Mouse (Mus musculus): ENCODE data around the gene Zfp462. TPM values are rescaled to one million over a fixed set of nuclear protein-coding genes. Genes with fewer than 3 reads are reported as not detected.

The Zfp462 gene
- total and polyA plus RNA-seq, 2 experiments from 2014 or later: 1.1 to 6.6 TPM

DNA sequence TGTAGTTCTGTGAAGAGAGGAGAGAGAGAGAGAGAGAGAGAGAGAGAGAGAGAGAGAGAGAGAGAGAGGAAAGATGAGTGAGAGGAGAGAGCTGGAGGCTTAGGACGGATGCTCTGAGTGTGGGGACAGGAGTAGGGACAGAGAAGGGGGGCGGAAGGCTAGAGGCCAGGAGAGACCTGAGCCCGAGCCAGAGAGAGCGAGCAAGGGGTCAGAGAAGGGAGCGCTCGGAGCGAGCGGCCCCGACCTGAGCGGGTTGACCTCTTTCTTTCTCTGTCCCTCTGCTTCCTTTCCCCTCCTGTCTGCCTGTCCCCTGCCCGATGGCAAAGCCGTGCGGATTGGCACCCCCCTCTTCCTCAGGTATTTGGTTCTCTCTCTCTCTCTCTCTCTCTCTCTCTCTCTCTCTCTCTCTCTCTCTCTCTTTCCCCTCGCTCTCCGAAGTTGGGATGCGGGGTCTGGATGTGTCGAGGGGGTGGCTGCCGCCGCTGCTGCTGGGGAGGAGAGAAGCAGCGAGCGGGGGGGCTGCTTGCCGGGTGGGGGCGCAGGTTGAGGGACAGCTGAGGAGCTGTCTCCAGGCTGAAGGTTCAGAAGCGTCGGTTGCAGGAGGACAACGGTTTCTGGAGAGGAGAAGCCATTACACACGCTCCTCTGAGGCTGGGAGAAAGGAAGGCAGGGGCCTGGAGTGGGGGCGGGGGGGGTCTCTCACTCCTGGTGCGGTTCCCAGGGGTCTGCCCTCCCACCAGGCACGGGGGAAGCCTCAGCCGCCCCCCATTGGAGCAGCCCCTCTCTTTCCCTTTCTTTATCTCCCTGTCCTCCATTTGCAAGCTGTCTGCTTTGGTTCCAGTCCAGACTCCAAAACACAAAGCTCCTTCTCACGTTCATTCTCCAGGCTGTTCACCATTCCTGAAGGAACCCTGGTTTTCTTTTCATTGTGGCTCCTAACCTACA is 4.0 kb downstream of the Zfp462 start:
- Histone ChIP-seq H3K27ac (ENCODE audit: low read depth) (peak overlapping the region; percentile 85), H3K4me2 (ENCODE audit: low read depth, low read length) (peak overlapping the region; percentile 98), H3K36me3 (replicated peaks; ENCODE audit: control insufficient read depth, insufficient read depth, low read length) (no peaks in the 10 kb centered on the region), H3K9ac (replicated peaks; ENCODE audit: low read depth, low read length) (peak overlapping the region; percentile 66), H3K27me3 (ENCODE audit: control insufficient read depth, insufficient read depth, low read length) (no peaks in the 10 kb centered on the region), H3K9me3 (replicated peaks; ENCODE audit: control insufficient read depth, low read length) (no peaks in the 10 kb centered on the region), H3K4me3 (ENCODE audit: low read depth, low read length) (peak overlapping the region; percentile 70), H3K4me1 (ENCODE audit: control insufficient read depth, insufficient read depth) (peaks cover 14% of the 10 kb centered on the region)
- WGBS: 2% methylated on average over 18 of the region's 32 CpGs
- ATAC-seq (ENCODE audit: insufficient read depth, low read depth): peak; percentile 57
- peak; percentile 57 for DNase-seq (ENCODE audit: low spot score)
- TF ChIP-seq CTCF (IDR thresholded peaks at IDR 0.05; ENCODE audit: low read depth): no peak
- TF ChIP-seq EP300 (IDR thresholded peaks at IDR 0.05; ENCODE audit: low read depth): no peak

DNA sequence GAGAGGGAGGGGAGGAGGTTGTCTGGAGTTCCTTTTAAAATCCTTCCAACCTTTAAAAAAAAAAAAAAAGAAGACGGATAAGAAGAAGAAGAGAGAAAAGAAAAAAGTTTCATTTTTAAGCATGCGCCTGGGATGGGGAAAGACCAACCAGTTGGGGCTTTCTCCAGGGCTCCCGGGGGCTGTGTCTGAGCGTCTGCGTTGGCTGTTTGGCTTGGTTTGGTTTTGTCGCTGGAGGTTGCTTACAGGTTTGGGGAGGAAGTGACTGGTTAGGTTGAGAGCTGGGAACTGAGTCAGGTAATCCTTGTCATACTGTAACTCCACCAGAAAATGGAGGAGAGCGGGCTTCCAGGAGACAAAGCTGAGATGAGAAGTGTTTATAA is 4.7 kb downstream of the Zfp462 start:
- DNase-seq (ENCODE audit: low spot score) (no peak), ATAC-seq (ENCODE audit: insufficient read depth, low read depth) (no peak)
- TF ChIP-seq EP300 (IDR thresholded peaks at IDR 0.05; ENCODE audit: low read depth) (no peak), CTCF (IDR thresholded peaks at IDR 0.05; ENCODE audit: low read depth) (no peak)

DNA sequence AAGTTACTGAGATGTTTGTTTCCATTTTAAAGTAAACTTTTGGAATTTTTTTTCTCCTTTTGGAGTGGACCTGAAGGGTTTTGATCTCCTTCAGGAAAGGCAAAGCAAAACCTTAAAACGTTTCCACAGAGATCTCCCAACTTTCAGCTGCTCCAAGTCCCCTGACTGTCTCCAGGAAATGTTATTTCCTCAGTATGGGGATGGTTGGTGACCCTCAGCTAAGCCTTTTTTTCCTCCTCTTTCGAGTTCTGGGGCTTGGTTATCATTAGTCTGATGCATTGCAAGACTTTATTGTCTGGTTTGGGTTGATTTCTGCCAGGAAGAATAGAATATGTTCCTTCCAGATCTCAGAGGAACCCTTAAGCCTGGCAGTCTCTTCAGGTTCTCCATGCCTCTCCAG is 5.3 kb downstream of the Zfp462 start:
- Histone ChIP-seq H3K4me1 (ENCODE audit: control insufficient read depth, insufficient read depth) (peaks cover 14% of the 10 kb centered on the region), H3K27ac (ENCODE audit: low read depth) (peak overlapping the region; percentile 85), H3K27me3 (ENCODE audit: control insufficient read depth, insufficient read depth, low read length) (no peaks in the 10 kb centered on the region), H3K36me3 (replicated peaks; ENCODE audit: control insufficient read depth, insufficient read depth, low read length) (no peaks in the 10 kb centered on the region), H3K4me3 (ENCODE audit: low read depth, low read length) (no peak overlapping the region), H3K9me3 (replicated peaks; ENCODE audit: control insufficient read depth, low read length) (no peaks in the 10 kb centered on the region), H3K4me2 (ENCODE audit: low read depth, low read length) (peak overlapping the region; percentile 98), H3K9ac (replicated peaks; ENCODE audit: low read depth, low read length) (0 out of 2 replicates have a peak overlapping the region, but pooled peaks have one; percentile 66)
- TF ChIP-seq CTCF (IDR thresholded peaks at IDR 0.05; ENCODE audit: low read depth): no peak
- TF ChIP-seq EP300 (IDR thresholded peaks at IDR 0.05; ENCODE audit: low read depth): no peak
- WGBS: 41% methylated on average over 2 of the region's 2 CpGs
- DNase-seq (ENCODE audit: low spot score) (no peak), ATAC-seq (ENCODE audit: insufficient read depth, low read depth) (no peak)

More for the DNA sequence above, 4.7 kb downstream of the Zfp462 start:
- Histone ChIP-seq H3K27me3 (ENCODE audit: control insufficient read depth, insufficient read depth, low read length) (no peaks in the 10 kb centered on the region), H3K36me3 (replicated peaks; ENCODE audit: control insufficient read depth, insufficient read depth, low read length) (no peaks in the 10 kb centered on the region), H3K27ac (ENCODE audit: low read depth) (peak overlapping the region; percentile 85), H3K4me1 (ENCODE audit: control insufficient read depth, insufficient read depth) (peaks cover 14% of the 10 kb centered on the region), H3K4me2 (ENCODE audit: low read depth, low read length) (peak overlapping the region; percentile 98), H3K4me3 (ENCODE audit: low read depth, low read length) (peak overlapping the region; percentile 70), H3K9me3 (replicated peaks; ENCODE audit: control insufficient read depth, low read length) (no peaks in the 10 kb centered on the region), H3K9ac (replicated peaks; ENCODE audit: low read depth, low read length) (peak overlapping the region; percentile 66)
- 15% methylated on average over 7 of the region's 7 CpGs for WGBS

DNA sequence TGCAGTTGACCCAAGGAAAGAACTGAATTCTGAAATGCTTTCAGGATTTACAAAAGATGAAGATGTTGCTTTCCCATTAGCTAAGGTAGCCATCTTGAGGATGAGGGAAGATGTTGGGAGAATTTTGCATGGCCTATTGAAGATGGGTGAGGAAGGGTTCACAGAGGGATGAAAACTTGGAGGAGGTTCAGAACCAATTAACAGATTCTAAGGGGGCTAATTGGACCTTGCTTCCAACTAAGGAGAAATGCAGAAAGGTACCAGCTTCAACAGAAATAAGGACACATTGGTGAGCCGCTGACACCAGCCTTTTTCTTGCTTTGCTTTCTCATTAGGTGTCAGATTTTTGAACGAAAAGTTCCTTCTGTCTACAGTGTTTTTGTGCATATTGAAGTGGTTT is 6.0 kb downstream of the Zfp462 start:
- H3K27me3 ChIP-seq (ENCODE audit: control insufficient read depth, insufficient read depth, low read length): no peaks in the 10 kb centered on the region
- no peaks in the 10 kb centered on the region for H3K36me3 ChIP-seq (replicated peaks; ENCODE audit: control insufficient read depth, insufficient read depth, low read length)
- H3K9ac ChIP-seq (replicated peaks; ENCODE audit: low read depth, low read length): no peak overlapping the region
- H3K27ac ChIP-seq (ENCODE audit: low read depth): no peak overlapping the region
- H3K4me2 ChIP-seq (ENCODE audit: low read depth, low read length): no peak overlapping the region
- H3K4me3 ChIP-seq (ENCODE audit: low read depth, low read length): no peak overlapping the region
- ATAC-seq (ENCODE audit: insufficient read depth, low read depth) (no peak), DNase-seq (ENCODE audit: low spot score) (no peak)
- TF ChIP-seq EP300 (IDR thresholded peaks at IDR 0.05; ENCODE audit: low read depth): no peak
- no peak for TF ChIP-seq CTCF (IDR thresholded peaks at IDR 0.05; ENCODE audit: low read depth)
- no peaks in the 10 kb centered on the region for H3K9me3 ChIP-seq (replicated peaks; ENCODE audit: control insufficient read depth, low read length)
- WGBS: 90% methylated on average over 2 of the region's 2 CpGs
- peaks cover 14% of the 10 kb centered on the region for H3K4me1 ChIP-seq (ENCODE audit: control insufficient read depth, insufficient read depth)

DNA sequence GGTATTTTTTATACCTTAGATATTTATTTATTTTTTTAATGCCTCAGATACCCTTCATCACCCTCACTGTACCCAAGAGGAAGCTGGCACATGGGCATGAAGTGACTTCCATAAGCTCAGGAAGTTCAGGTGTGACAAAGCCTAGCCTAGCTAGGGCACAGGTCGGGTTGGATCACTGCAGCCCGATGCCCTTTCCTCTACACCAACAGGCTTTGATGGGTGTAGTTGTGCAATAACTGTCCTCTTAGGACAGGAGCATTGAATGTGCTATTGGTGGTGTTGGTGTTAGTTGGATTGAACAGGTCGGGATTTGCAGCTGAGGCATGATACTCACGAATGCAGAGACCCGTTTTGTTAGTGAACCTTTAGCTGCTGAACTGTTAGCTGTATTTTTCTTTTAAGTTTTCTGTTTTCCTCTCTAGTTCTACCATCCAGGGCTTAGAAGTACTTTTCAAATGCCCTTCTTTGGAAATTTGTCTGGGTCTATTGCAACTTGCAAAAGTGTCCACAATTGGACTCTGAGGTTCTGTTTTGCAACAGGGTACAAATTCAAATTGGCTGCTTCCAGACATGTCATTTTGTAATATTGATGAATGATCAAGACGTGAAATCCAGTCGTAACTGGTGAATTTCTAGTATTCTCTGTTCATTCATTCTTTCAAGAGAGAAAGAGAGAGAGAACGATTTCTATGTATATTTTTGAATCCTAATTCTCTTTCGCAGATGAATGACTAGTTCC is 9.0 kb downstream of the Zfp462 start:
- TF ChIP-seq CTCF (IDR thresholded peaks at IDR 0.05; ENCODE audit: low read depth) (no peak), EP300 (IDR thresholded peaks at IDR 0.05; ENCODE audit: low read depth) (no peak)
- Histone ChIP-seq H3K4me2 (ENCODE audit: low read depth, low read length) (no peak overlapping the region), H3K9me3 (replicated peaks; ENCODE audit: control insufficient read depth, low read length) (no peaks in the 10 kb centered on the region), H3K27ac (ENCODE audit: low read depth) (no peak overlapping the region), H3K9ac (replicated peaks; ENCODE audit: low read depth, low read length) (no peak overlapping the region), H3K4me1 (ENCODE audit: control insufficient read depth, insufficient read depth) (peaks cover 9% of the 10 kb centered on the region; the same call in 1 of the 2 replicates), H3K36me3 (replicated peaks; ENCODE audit: control insufficient read depth, insufficient read depth, low read length) (no peaks in the 10 kb centered on the region), H3K4me3 (ENCODE audit: low read depth, low read length) (no peak overlapping the region), H3K27me3 (ENCODE audit: control insufficient read depth, insufficient read depth, low read length) (no peaks in the 10 kb centered on the region)
- no peak for DNase-seq (ENCODE audit: low spot score)
- no peak for ATAC-seq (ENCODE audit: insufficient read depth, low read depth)
- 82% methylated on average over 9 of the region's 9 CpGs for whole genome bisulfite sequencing
